Mouse (Mus musculus) hindbrain, embryonic 11.5 days (tissue): ENCODE results near the gene Inava. TPM values are rescaled to one million over a fixed set of nuclear protein-coding genes. Genes with fewer than 3 reads are reported as not detected.
A peak's percentile ranks its signal among the peaks of the same experiment; 100 is the strongest.

ENCODE experiments used
- ATAC-seq: fragments of 200-750 bp; cut with Nextera tagmentation; 2 replicates; pipeline ENCODE4 v1.8.0; 2017; ENCODE audit warnings: mild to moderate bottlenecking, moderate TSS enrichment, moderate library complexity; ENCODE audit not compliant: low FRiP score
- DNase-seq: peaks from one replicate; pipeline ENCODE4 v3.0.0-alpha.2; 2015; ENCODE audit warnings: low spot score
- H3K27ac ChIP-seq: fragments of 300-500 bp; sonication (generic); 2 replicates; pipeline ENCODE4 v1.5.1; 2014; ENCODE audit warnings: mild to moderate bottlenecking, low read depth, low read length
- H3K27me3 ChIP-seq: fragments of 300-500 bp; sonication (generic); 2 replicates; pipeline ENCODE4 v1.6.1; 2014; ENCODE audit warnings: mild to moderate bottlenecking, low read length, moderate library complexity, mixed read lengths; ENCODE audit not compliant: control insufficient read depth, insufficient read depth
- H3K36me3 ChIP-seq: fragments of 300-500 bp; sonication (generic); 2 replicates; pipeline ENCODE4 v1.6.1; 2014; ENCODE audit warnings: mild to moderate bottlenecking, low read length, moderate library complexity, mixed read lengths; ENCODE audit not compliant: control insufficient read depth, insufficient read depth
- H3K4me1 ChIP-seq: fragments of 300-500 bp; sonication (generic); replicated peaks from 2 replicates; pipeline ENCODE4 v1.6.1; 2014; ENCODE audit warnings: low read length, mixed read lengths; ENCODE audit not compliant: control insufficient read depth, insufficient read depth
- H3K4me2 ChIP-seq: fragments of 300-500 bp; sonication (generic); replicated peaks from 2 replicates; pipeline ENCODE4 v1.6.1; 2014; ENCODE audit warnings: mild to moderate bottlenecking, low read depth, low read length
- H3K4me3 ChIP-seq: fragments of 300-500 bp; sonication (generic); 2 replicates; pipeline ENCODE4 v1.5.1; 2014; ENCODE audit warnings: low read depth, low read length
- H3K9ac ChIP-seq: fragments of 300-500 bp; sonication (generic); 2 replicates; pipeline ENCODE4 v1.6.1; 2014; ENCODE audit warnings: low read depth, low read length
- H3K9me3 ChIP-seq: fragments of 300-500 bp; sonication (generic); 2 replicates; pipeline ENCODE4 v1.6.1; 2016; ENCODE audit warnings: low read length; ENCODE audit not compliant: control insufficient read depth
- WGBS: fragments of 180-500 bp; shearing (Covaris S2); extraction: QIAGEN DNeasy Blood & Tissue Kit; methylation state at CpG from one replicate; pipeline ENCODE4 v1.1.7; 2014; 5-methylcytosine and 5-hydroxymethylcytosine counted together
- polyA plus RNA-seq: library from polyadenylated mRNA; unstranded; fragments of >200 nt; fragmentation: Nextera tagmentation; extraction: Ambion mirVana; gene quantifications from 2 replicates; pipeline ENCODE4 v1.2.1, GENCODE M21; 2014

The Inava gene
- polyA plus RNA-seq, 1 experiment from 2014 or later = 13.9 TPM

DNA sequence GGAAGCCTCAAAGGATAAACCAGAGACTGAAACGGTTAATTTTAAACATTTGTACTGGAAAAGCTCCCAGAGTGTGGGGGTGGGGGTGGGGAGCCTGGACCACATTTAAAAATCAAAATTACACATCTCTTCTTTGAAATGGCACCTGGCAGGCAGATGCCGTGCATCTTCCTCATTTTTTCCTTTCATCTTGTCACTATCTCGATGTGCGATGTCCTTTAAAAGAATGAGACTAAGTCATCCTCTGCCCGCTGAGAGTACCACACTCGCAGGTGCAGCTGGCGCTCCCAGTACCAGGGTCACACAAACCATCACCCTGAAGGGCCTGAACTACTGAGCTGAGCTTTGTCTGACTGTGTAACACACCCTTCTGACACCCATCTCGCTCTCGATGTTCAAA lies 24.4 kb upstream of the Inava start:
- no peaks in the 10 kb centered on the region for H3K36me3 ChIP-seq
- no peak for DNase-seq
- peaks cover 41% of the 10 kb centered on the region for H3K27me3 ChIP-seq
- WGBS = 78% methylated on average over 9 of the region's 9 CpGs
- H3K4me2 ChIP-seq = no peak overlapping the region
- no peak for ATAC-seq
- H3K9me3 ChIP-seq = no peaks in the 10 kb centered on the region
- no peak overlapping the region for H3K9ac ChIP-seq
- no peak overlapping the region for H3K4me3 ChIP-seq
- no peak overlapping the region for H3K27ac ChIP-seq
- peaks cover 11% of the 10 kb centered on the region for H3K4me1 ChIP-seq

DNA sequence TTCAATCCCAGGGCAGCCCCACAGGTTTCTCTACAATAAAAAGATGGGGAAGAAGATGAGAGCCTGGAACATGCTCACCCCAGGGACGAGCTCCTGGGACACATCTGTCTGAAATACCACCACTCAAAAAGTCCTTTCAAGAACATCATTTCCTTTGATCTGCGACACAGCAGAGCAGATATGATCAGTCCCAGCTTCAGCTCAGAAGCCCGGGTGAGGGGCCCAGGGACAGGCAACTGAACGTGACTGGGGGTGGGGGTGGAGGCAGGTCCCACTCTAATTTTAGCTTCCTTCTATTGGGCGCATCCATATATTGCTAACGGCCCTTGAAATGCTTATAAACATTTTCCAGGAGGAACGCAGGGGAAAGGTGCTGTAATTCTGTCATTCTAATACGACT lies 21.6 kb upstream of the Inava start:
- WGBS = 48% methylated on average over 8 of the region's 8 CpGs

DNA sequence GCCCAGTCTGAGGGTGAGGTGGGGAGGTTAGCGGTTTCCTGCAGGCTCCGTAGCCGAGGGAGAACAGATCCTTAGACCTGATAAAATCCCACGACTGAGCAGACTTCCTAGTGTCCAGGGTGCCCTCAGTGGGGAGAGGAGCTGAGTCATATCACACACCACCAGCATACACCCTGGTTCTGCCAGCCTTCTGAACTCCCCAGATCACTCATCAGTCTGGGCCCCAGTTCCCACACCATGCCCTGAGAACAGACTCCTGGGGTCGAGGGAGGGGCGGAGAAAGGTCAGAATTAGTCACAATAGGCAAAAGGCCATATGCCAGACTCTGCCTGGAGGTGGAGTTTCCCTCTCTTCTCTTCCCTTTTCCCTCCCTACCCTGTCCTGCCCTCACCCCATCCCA lies 21.1 kb upstream of the Inava start:
- WGBS = 42% methylated on average over 6 of the region's 6 CpGs
- Histone ChIP-seq H3K4me3 (no peak overlapping the region), H3K9me3 (no peaks in the 10 kb centered on the region), H3K27me3 (peaks cover 23% of the 10 kb centered on the region), H3K4me2 (no peak overlapping the region), H3K4me1 (peaks cover 8% of the 10 kb centered on the region), H3K36me3 (no peaks in the 10 kb centered on the region), H3K9ac (no peak overlapping the region), H3K27ac (no peak overlapping the region)
- ATAC-seq (peak; percentile 51; the same call in 1 of the 2 replicates), DNase-seq (no peak)

More for the DNA sequence above, 21.6 kb upstream of the Inava start:
- no peak overlapping the region for H3K9ac ChIP-seq
- peaks cover 27% of the 10 kb centered on the region for H3K27me3 ChIP-seq
- ATAC-seq = no peak
- no peak for DNase-seq
- H3K4me2 ChIP-seq = no peak overlapping the region
- H3K9me3 ChIP-seq = no peaks in the 10 kb centered on the region
- no peaks in the 10 kb centered on the region for H3K36me3 ChIP-seq
- no peak overlapping the region for H3K27ac ChIP-seq
- no peak overlapping the region for H3K4me3 ChIP-seq
- H3K4me1 ChIP-seq = peaks cover 9% of the 10 kb centered on the region

DNA sequence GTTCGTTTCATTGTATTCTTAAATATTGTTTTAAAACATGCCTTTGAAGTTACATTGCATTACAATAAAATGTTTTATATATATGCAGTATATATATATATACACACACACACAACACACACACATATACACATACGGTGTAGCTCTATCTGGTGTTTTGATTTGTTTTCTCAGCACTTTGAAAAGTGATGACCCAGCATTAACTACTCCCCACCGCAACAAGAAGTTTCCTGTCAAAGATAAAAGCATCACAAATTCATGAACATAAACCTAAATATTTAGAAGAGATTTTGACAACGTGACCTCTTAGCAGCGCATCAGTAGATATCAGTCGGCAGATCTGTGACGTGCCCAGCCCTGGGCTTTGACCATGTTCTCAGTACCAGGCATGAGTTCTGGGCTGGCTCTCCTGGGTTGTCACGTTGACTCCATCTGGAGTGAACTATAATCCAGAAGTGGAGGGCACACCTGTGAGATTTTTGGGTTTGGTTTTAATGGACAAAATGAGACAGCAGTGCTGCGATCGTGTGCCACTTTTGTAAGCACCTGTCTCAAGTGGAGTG lies 20.5 kb upstream of the Inava start:
- Histone ChIP-seq H3K4me2 (no peak overlapping the region), H3K4me3 (no peak overlapping the region), H3K4me1 (peaks cover 4% of the 10 kb centered on the region), H3K27me3 (peaks cover 17% of the 10 kb centered on the region), H3K27ac (no peak overlapping the region), H3K9me3 (no peaks in the 10 kb centered on the region), H3K36me3 (no peaks in the 10 kb centered on the region), H3K9ac (no peak overlapping the region)
- no peak for ATAC-seq
- no peak for DNase-seq
- 81% methylated on average over 10 of the region's 10 CpGs for WGBS

DNA sequence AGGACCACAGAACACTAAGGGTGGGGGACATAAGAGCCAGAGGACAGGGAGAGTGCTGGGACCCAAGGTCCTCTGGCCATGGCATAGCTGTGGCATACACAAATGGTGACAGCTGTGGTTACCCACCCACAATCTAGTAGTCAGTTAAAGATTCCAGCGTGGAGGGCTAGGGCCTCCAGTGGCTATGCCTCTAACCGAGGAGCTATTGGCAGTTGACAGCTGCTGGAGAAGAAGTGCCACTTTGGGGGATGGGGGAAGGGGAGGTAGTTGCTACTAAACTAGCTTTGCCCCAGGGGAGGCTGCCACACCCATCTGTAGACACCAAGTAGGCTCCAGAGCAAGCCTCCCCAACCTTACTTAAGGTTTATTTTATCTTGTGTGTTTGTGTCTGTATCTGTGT lies 19.4 kb upstream of the Inava start:
- Histone ChIP-seq H3K36me3 (no peaks in the 10 kb centered on the region), H3K4me3 (no peak overlapping the region), H3K27me3 (peaks cover 6% of the 10 kb centered on the region; the same call in 1 of the 2 replicates), H3K4me1 (0 out of 2 replicates have a peak, but pooled peaks cover 2% of the 10 kb centered on the region), H3K4me2 (no peak overlapping the region), H3K9me3 (no peaks in the 10 kb centered on the region), H3K9ac (no peak overlapping the region), H3K27ac (no peak overlapping the region)
- 42% methylated on average over 2 of the region's 2 CpGs for WGBS
- no peak for ATAC-seq
- DNase-seq = no peak

DNA sequence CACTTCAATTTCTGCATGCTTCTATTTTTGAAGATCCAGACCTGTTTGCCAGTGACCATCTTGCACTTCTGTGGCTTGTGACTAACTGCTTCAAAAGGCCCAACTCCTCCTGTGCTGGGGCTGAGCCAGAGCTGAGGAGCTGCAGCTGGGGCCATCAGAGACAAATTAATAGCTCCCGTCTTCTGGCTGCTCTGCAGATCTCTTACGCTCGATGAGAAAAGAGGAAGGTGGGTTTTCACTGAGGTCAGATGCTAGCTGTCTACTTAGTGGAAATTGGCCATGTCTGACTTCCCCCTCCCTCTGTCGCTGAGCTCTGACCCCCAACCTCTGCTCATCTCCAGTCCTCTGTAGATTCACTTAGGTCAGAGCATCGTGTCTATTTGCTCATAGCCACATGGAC lies 15.6 kb upstream of the Inava start:
- DNase-seq = no peak
- no peaks in the 10 kb centered on the region for H3K27me3 ChIP-seq
- ATAC-seq = no peak
- H3K4me3 ChIP-seq = no peak overlapping the region
- no peaks in the 10 kb centered on the region for H3K9me3 ChIP-seq
- no peak overlapping the region for H3K4me2 ChIP-seq
- H3K4me1 ChIP-seq = no peaks in the 10 kb centered on the region
- no peak overlapping the region for H3K27ac ChIP-seq
- H3K9ac ChIP-seq = no peak overlapping the region
- 61% methylated on average over 5 of the region's 5 CpGs for WGBS
- H3K36me3 ChIP-seq = no peaks in the 10 kb centered on the region

DNA sequence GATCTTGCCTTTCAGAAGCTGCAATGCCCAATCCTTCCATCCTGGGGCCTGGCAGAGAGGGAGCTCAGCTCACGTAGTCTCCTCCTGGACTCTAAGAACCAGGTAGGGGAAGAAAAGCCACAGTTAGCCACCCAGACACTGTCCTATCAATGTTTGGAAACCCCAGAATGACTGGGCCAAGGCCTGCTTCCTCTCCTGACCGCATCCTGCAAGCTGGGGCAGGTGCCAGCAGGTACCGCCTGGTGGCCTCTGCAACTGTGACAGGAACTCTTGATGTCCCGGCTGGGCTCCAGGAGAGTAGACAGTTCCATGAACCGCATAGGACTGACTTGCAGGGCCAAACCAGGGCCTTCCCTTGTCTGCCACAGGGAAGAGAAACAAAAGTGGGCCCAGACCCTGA lies 13.3 kb upstream of the Inava start:
- 90% methylated on average over 5 of the region's 5 CpGs for WGBS
- Histone ChIP-seq H3K27ac (no peak overlapping the region), H3K9me3 (no peaks in the 10 kb centered on the region), H3K4me3 (no peak overlapping the region), H3K27me3 (no peaks in the 10 kb centered on the region), H3K9ac (no peak overlapping the region), H3K36me3 (no peaks in the 10 kb centered on the region), H3K4me1 (no peaks in the 10 kb centered on the region), H3K4me2 (no peak overlapping the region)
- ATAC-seq = no peak
- DNase-seq = no peak

DNA sequence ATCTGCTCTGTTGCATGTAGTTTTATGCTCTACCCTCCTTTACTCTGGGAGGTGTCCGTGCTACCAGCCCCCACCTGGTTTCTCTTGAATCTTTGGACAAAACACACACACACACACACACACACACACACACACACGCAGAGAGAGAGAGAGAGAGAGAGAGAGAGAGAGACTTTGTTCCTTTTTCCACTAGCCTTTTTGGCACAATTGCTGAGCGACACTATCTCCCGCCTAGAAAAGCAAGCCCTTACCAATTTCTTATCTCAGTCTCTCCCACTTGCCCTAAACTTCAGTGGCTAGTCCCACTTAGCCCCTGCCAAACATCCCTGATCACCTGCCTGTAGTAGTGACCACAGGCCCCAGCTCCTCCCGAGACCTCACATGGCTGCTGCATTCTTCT lies 10.4 kb upstream of the Inava start:
- ATAC-seq = no peak
- Histone ChIP-seq H3K4me3 (no peak overlapping the region), H3K27me3 (no peaks in the 10 kb centered on the region), H3K36me3 (no peaks in the 10 kb centered on the region), H3K9me3 (no peaks in the 10 kb centered on the region), H3K4me2 (no peak overlapping the region), H3K4me1 (no peaks in the 10 kb centered on the region), H3K9ac (no peak overlapping the region), H3K27ac (no peak overlapping the region)
- DNase-seq = no peak
- WGBS = 90% methylated on average over 5 of the region's 5 CpGs

DNA sequence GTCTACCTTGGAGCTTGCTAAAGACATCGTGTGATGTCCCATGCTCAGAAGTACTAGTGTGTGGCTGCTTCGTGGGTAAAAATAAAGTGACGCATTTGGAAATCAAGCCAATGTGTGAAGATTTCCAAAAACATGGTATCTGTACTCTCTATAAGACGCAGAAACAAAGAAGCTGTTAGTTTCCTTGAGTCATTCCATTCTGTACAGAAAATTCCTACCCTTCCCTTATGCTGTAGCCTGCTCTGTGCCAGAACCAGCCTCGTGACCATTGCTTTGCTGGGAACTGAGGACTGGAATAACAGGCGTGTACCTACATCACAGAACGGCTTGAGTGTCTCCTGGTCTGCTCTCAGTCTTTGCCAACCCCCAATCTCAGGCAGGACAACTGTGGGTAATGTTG lies 7.7 kb upstream of the Inava start:
- H3K27ac ChIP-seq = no peak overlapping the region
- ATAC-seq (no peak), DNase-seq (no peak)
- no peak overlapping the region for H3K4me2 ChIP-seq
- no peaks in the 10 kb centered on the region for H3K36me3 ChIP-seq
- no peak overlapping the region for H3K4me3 ChIP-seq
- no peaks in the 10 kb centered on the region for H3K4me1 ChIP-seq
- 93% methylated on average over 7 of the region's 7 CpGs for WGBS
- H3K27me3 ChIP-seq = no peaks in the 10 kb centered on the region
- no peak overlapping the region for H3K9ac ChIP-seq
- H3K9me3 ChIP-seq = no peaks in the 10 kb centered on the region
